Mouse (Mus musculus): ENCODE data around the gene Sowahb.

The Sowahb gene

GRCm38 (mm10) chr5:93017678-93018077 lies 27.1 kb downstream of the Sowahb start:
- in situ Hi-C loops (cut with MboI; ENCODE audit: unreplicated experiment in 2 of 2), result no loop called here

- in situ Hi-C loops (cut with MboI; ENCODE audit: unreplicated experiment in 2 of 2), result no loop called here
Measured at GRCm38 (mm10) chr5:93008256-93008655, 36.6 kb downstream of the Sowahb start.

- in situ Hi-C loops (cut with MboI; ENCODE audit: unreplicated experiment in 2 of 2), result no loop called here
Measured at GRCm38 (mm10) chr5:93005815-93006341, 38.9 kb downstream of the Sowahb start.

- in situ Hi-C loops (cut with MboI; ENCODE audit: unreplicated experiment in 2 of 2), result no loop called here
Measured at GRCm38 (mm10) chr5:93005229-93005814, 39.5 kb downstream of the Sowahb start.

GRCm38 (mm10) chr5:93002615-93003014 lies 42.2 kb downstream of the Sowahb start:
- in situ Hi-C loops (cut with MboI; ENCODE audit: unreplicated experiment in 2 of 2), result no loop called here

GRCm38 (mm10) chr5:93000774-93001757 lies 43.8 kb downstream of the Sowahb start:
- in situ Hi-C loops (cut with MboI; ENCODE audit: unreplicated experiment in 2 of 2), result no loop called here

GRCm38 (mm10) chr5:93000060-93000459 lies 44.8 kb downstream of the Sowahb start:
- in situ Hi-C loops (cut with MboI; ENCODE audit: unreplicated experiment in 2 of 2), result no loop called here

GRCm38 (mm10) chr5:92998494-92999016 lies 46.3 kb downstream of the Sowahb start:
- in situ Hi-C loops (cut with MboI; ENCODE audit: unreplicated experiment in 2 of 2), result loop anchor here in 1 of 2 experiments (25.0 kb wide), 1 partner anchor 261 kb away; no protein-coding TSS in a partner anchor

- in situ Hi-C loops (cut with MboI; ENCODE audit: unreplicated experiment in 2 of 2), result loop anchor here in 1 of 2 experiments (25.0 kb wide), 1 partner anchor 260 kb away; no protein-coding TSS in a partner anchor
Measured at GRCm38 (mm10) chr5:92997428-92998120, 47.2 kb downstream of the Sowahb start.

- in situ Hi-C loops (cut with MboI; ENCODE audit: unreplicated experiment in 2 of 2), result loop anchor here in 1 of 2 experiments (25.0 kb wide), 1 partner anchor 258 kb away; no protein-coding TSS in a partner anchor
Measured at GRCm38 (mm10) chr5:92994861-92995260, 50.0 kb downstream of the Sowahb start.

- in situ Hi-C loops (cut with MboI; ENCODE audit: unreplicated experiment in 2 of 2), result loop anchor here in 1 of 2 experiments (25.0 kb wide), 1 partner anchor 257 kb away; no protein-coding TSS in a partner anchor
Measured at GRCm38 (mm10) chr5:92994309-92994708, 50.5 kb downstream of the Sowahb start.

GRCm38 (mm10) chr5:92992106-92992505 lies 52.7 kb downstream of the Sowahb start:
- in situ Hi-C loops (cut with MboI; ENCODE audit: unreplicated experiment in 2 of 2), result loop anchor here in 1 of 2 experiments (25.0 kb wide), 1 partner anchor 255 kb away; no protein-coding TSS in a partner anchor
